Mouse (Mus musculus): ENCODE measurements at regions not wholly inside any gene's neighbourhood (a gene's known extent, or its start where the extent isn't known, plus 50 kb on each side); places are given as distances from the start of the nearest gene placed in this dataset.

- Histone ChIP-seq H3K36me3 (ENCODE audit: control insufficient read depth, insufficient read depth, low read length) (no peaks in the 10 kb centered on the region), H3K27ac (replicated peaks; ENCODE audit: insufficient read depth, low read depth, low read length) (no peak overlapping the region), H3K4me3 (ENCODE audit: insufficient read depth, low read depth, low read length) (no peak overlapping the region), H3K27me3 (ENCODE audit: control insufficient read depth, insufficient read depth, low read length) (no peaks in the 10 kb centered on the region), H3K79me2 (ENCODE audit: control insufficient read depth, insufficient read depth, low read length) (no peaks in the 10 kb centered on the region), H3K9ac (ENCODE audit: low read depth, low read length) (no peak overlapping the region), H3K4me1 (ENCODE audit: control insufficient read depth, insufficient read depth, low read length) (no peaks in the 10 kb centered on the region)
- 82% methylated on average over 5 of the region's 5 CpGs for WGBS
- DNase-seq (ENCODE audit: extremely low read depth, low read depth, low spot score) = no peak
- TF ChIP-seq CTCF (IDR thresholded peaks at IDR 0.05; ENCODE audit: low read depth, low read length) = no peak
- TF ChIP-seq POLR2A (IDR thresholded peaks at IDR 0.05; ENCODE audit: extremely low read depth, insufficient read depth, low read length) = no peak
Measured at GRCm38 (mm10) chr5:68572816-68573215, 541.2 kb downstream of the Grxcr1 start.

GRCm38 (mm10) chr5:68575827-68576226, 544.2 kb downstream of the Grxcr1 start:
- Histone ChIP-seq H3K27me3 (ENCODE audit: control insufficient read depth, insufficient read depth, low read length) (no peaks in the 10 kb centered on the region), H3K4me1 (ENCODE audit: control insufficient read depth, insufficient read depth, low read length) (no peaks in the 10 kb centered on the region), H3K36me3 (ENCODE audit: control insufficient read depth, insufficient read depth, low read length) (no peaks in the 10 kb centered on the region), H3K4me3 (ENCODE audit: insufficient read depth, low read depth, low read length) (no peak overlapping the region), H3K9ac (ENCODE audit: low read depth, low read length) (no peak overlapping the region), H3K79me2 (ENCODE audit: control insufficient read depth, insufficient read depth, low read length) (no peaks in the 10 kb centered on the region), H3K27ac (replicated peaks; ENCODE audit: insufficient read depth, low read depth, low read length) (no peak overlapping the region)
- TF ChIP-seq POLR2A (IDR thresholded peaks at IDR 0.05; ENCODE audit: extremely low read depth, insufficient read depth, low read length) = no peak
- no peak for TF ChIP-seq CTCF (IDR thresholded peaks at IDR 0.05; ENCODE audit: low read depth, low read length)
- no peak for DNase-seq (ENCODE audit: extremely low read depth, low read depth, low spot score)

- Histone ChIP-seq H3K79me2 (ENCODE audit: control insufficient read depth, insufficient read depth, low read length) (no peaks in the 10 kb centered on the region), H3K4me1 (ENCODE audit: control insufficient read depth, insufficient read depth, low read length) (no peaks in the 10 kb centered on the region), H3K9ac (ENCODE audit: low read depth, low read length) (no peak overlapping the region), H3K27me3 (ENCODE audit: control insufficient read depth, insufficient read depth, low read length) (no peaks in the 10 kb centered on the region), H3K4me3 (ENCODE audit: insufficient read depth, low read depth, low read length) (no peak overlapping the region), H3K27ac (replicated peaks; ENCODE audit: insufficient read depth, low read depth, low read length) (no peak overlapping the region), H3K36me3 (ENCODE audit: control insufficient read depth, insufficient read depth, low read length) (no peaks in the 10 kb centered on the region)
- no peak for TF ChIP-seq POLR2A (IDR thresholded peaks at IDR 0.05; ENCODE audit: extremely low read depth, insufficient read depth, low read length)
- no peak for TF ChIP-seq CTCF (IDR thresholded peaks at IDR 0.05; ENCODE audit: low read depth, low read length)
- 67% methylated on average over 1 of the region's 1 CpGs for WGBS
- no peak for DNase-seq (ENCODE audit: extremely low read depth, low read depth, low spot score)
Measured at GRCm38 (mm10) chr5:68578496-68578895, 546.9 kb downstream of the Grxcr1 start.

- no peaks in the 10 kb centered on the region for H3K4me1 ChIP-seq (ENCODE audit: control insufficient read depth, insufficient read depth, low read length)
- H3K4me3 ChIP-seq (ENCODE audit: insufficient read depth, low read depth, low read length) = no peak overlapping the region
- no peak for DNase-seq (ENCODE audit: extremely low read depth, low read depth, low spot score)
- H3K27me3 ChIP-seq (ENCODE audit: control insufficient read depth, insufficient read depth, low read length) = no peaks in the 10 kb centered on the region
- no peaks in the 10 kb centered on the region for H3K79me2 ChIP-seq (ENCODE audit: control insufficient read depth, insufficient read depth, low read length)
- H3K36me3 ChIP-seq (ENCODE audit: control insufficient read depth, insufficient read depth, low read length) = no peaks in the 10 kb centered on the region
- H3K27ac ChIP-seq (replicated peaks; ENCODE audit: insufficient read depth, low read depth, low read length) = no peak overlapping the region
- 54% methylated on average over 3 of the region's 3 CpGs for WGBS
- no peak overlapping the region for H3K9ac ChIP-seq (ENCODE audit: low read depth, low read length)
- TF ChIP-seq POLR2A (IDR thresholded peaks at IDR 0.05; ENCODE audit: extremely low read depth, insufficient read depth, low read length) (no peak), CTCF (IDR thresholded peaks at IDR 0.05; ENCODE audit: low read depth, low read length) (no peak)
Measured at GRCm38 (mm10) chr5:68592423-68592822, 560.8 kb downstream of the Grxcr1 start.

GRCm38 (mm10) chr5:68618451-68618850, 586.8 kb downstream of the Grxcr1 start:
- Histone ChIP-seq H3K36me3 (ENCODE audit: control insufficient read depth, insufficient read depth, low read length) (no peaks in the 10 kb centered on the region), H3K4me3 (ENCODE audit: insufficient read depth, low read depth, low read length) (no peak overlapping the region), H3K27me3 (ENCODE audit: control insufficient read depth, insufficient read depth, low read length) (no peaks in the 10 kb centered on the region), H3K79me2 (ENCODE audit: control insufficient read depth, insufficient read depth, low read length) (no peaks in the 10 kb centered on the region), H3K9ac (ENCODE audit: low read depth, low read length) (no peak overlapping the region), H3K27ac (replicated peaks; ENCODE audit: insufficient read depth, low read depth, low read length) (no peak overlapping the region), H3K4me1 (ENCODE audit: control insufficient read depth, insufficient read depth, low read length) (no peaks in the 10 kb centered on the region)
- no peak for DNase-seq (ENCODE audit: extremely low read depth, low read depth, low spot score)
- TF ChIP-seq CTCF (IDR thresholded peaks at IDR 0.05; ENCODE audit: low read depth, low read length) = no peak
- no peak for TF ChIP-seq POLR2A (IDR thresholded peaks at IDR 0.05; ENCODE audit: extremely low read depth, insufficient read depth, low read length)

GRCm38 (mm10) chr5:68635400-68635799, 603.8 kb downstream of the Grxcr1 start:
- TF ChIP-seq CTCF (IDR thresholded peaks at IDR 0.05; ENCODE audit: low read depth, low read length) (no peak), POLR2A (IDR thresholded peaks at IDR 0.05; ENCODE audit: extremely low read depth, insufficient read depth, low read length) (no peak)

More at GRCm38 (mm10) chr5:68635400-68635799, 603.8 kb downstream of the Grxcr1 start:
- Histone ChIP-seq H3K36me3 (ENCODE audit: control insufficient read depth, insufficient read depth, low read length) (no peaks in the 10 kb centered on the region), H3K9ac (ENCODE audit: low read depth, low read length) (no peak overlapping the region), H3K27me3 (ENCODE audit: control insufficient read depth, insufficient read depth, low read length) (no peaks in the 10 kb centered on the region), H3K4me1 (ENCODE audit: control insufficient read depth, insufficient read depth, low read length) (no peaks in the 10 kb centered on the region), H3K4me3 (ENCODE audit: insufficient read depth, low read depth, low read length) (no peak overlapping the region), H3K27ac (replicated peaks; ENCODE audit: insufficient read depth, low read depth, low read length) (no peak overlapping the region), H3K79me2 (ENCODE audit: control insufficient read depth, insufficient read depth, low read length) (no peaks in the 10 kb centered on the region)
- no peak for DNase-seq (ENCODE audit: extremely low read depth, low read depth, low spot score)
- WGBS = 93% methylated on average over 3 of the region's 3 CpGs

All from liver, adult 2 months (tissue).